Mouse (Mus musculus) C2C12 (cell line): ENCODE results near the gene Abhd6. TPM values are rescaled to one million over a fixed set of nuclear protein-coding genes. Genes with fewer than 3 reads are reported as not detected.
A peak's percentile ranks its signal among the peaks of the same experiment; 100 is the strongest.

Experiments used
- H3K27me3 ChIP-seq: one replicate; pipeline ENCODE4 v1.6.1; 2011; ENCODE audit not compliant: control insufficient read depth, insufficient read depth, insufficient read length
- H3K36me3 ChIP-seq: one replicate; pipeline ENCODE4 v1.6.1; 2011; ENCODE audit not compliant: control insufficient read depth, insufficient read depth
- H3K4me3 ChIP-seq: one replicate; pipeline ENCODE4 v1.5.1; 2011; ENCODE audit warnings: mild to moderate bottlenecking, control low read depth; ENCODE audit not compliant: poor library complexity, insufficient read depth, severe bottlenecking
- H3K79me2 ChIP-seq: one replicate; pipeline ENCODE4 v1.6.1; 2011; ENCODE audit not compliant: control insufficient read depth, insufficient read depth
- H3K79me3 ChIP-seq: one replicate; pipeline ENCODE4 v1.6.1; 2011; ENCODE audit warnings: low read depth, control low read depth
- H3ac ChIP-seq: one replicate; pipeline ENCODE3; 2011; ENCODE audit warnings: low read depth; ENCODE audit not compliant: control insufficient read depth, insufficient read length
- CEBPB ChIP-seq: IDR thresholded peaks from one replicate; pipeline ENCODE4 v1.6.1; 2011; ENCODE audit warnings: low read depth, mild to moderate bottlenecking, control low read depth, moderate library complexity
- CTCF ChIP-seq: IDR thresholded peaks from one replicate; pipeline ENCODE4 v1.5.1; 2011; ENCODE audit not compliant: control insufficient read depth, insufficient read depth, insufficient read length
- FOSL1 ChIP-seq: IDR thresholded peaks from one replicate; pipeline ENCODE4 v1.8.0; 2011; ENCODE audit warnings: mild to moderate bottlenecking, low read length; ENCODE audit not compliant: poor library complexity, insufficient read depth, severe bottlenecking
- MAX ChIP-seq: IDR thresholded peaks from one replicate; pipeline ENCODE4 v1.6.1; 2011; ENCODE audit warnings: mild to moderate bottlenecking, control low read depth
- MYOD1 ChIP-seq: IDR thresholded peaks from one replicate; pipeline ENCODE4 v1.6.1; 2011; ENCODE audit warnings: low read depth; ENCODE audit not compliant: control insufficient read depth, insufficient read length
- MYOG ChIP-seq: IDR thresholded peaks from one replicate; pipeline ENCODE4 v1.6.1; 2011; ENCODE audit not compliant: control insufficient read depth, insufficient read length; ENCODE audit errors: extremely low read depth
- USF1 ChIP-seq: IDR thresholded peaks from one replicate; pipeline ENCODE4 v1.6.1; 2011; ENCODE audit warnings: low read depth, mild to moderate bottlenecking, control low read depth, moderate library complexity
- polyA plus RNA-seq: library from polyadenylated mRNA; unstranded; fragments of >200 nt; fragmentation: generic; extraction: Trizol; gene quantifications from one replicate; pipeline ENCODE4 v1.2.1, GENCODE M21; 2012; ENCODE audit warnings: missing spikeins

Abhd6 gene
- polyA plus RNA-seq, 1 experiment: 9.0 TPM

- no peak for TF ChIP-seq CEBPB
- Histone ChIP-seq H3K4me3 (no peak overlapping the region), H3K36me3 (no peaks in the 10 kb centered on the region), H3K27me3 (no peaks in the 10 kb centered on the region), H3ac (no peak overlapping the region), H3K79me2 (no peaks in the 10 kb centered on the region), H3K79me3 (no peaks in the 10 kb centered on the region)
Observed at GRCm38 (mm10) chr14:8052661-8053060, 50.0 kb downstream of the Abhd6 start.

GRCm38 (mm10) chr14:8054310-8055102 lies 51.8 kb downstream of the Abhd6 start:
- Histone ChIP-seq H3K79me2 (no peaks in the 10 kb centered on the region), H3K4me3 (no peak overlapping the region), H3K27me3 (no peaks in the 10 kb centered on the region), H3K36me3 (no peaks in the 10 kb centered on the region), H3K79me3 (no peaks in the 10 kb centered on the region), H3ac (no peak overlapping the region)
- TF ChIP-seq FOSL1 (no peak), MAX (no peak), USF1 (no peak), MYOG (no peak), MYOD1 (no peak), CTCF (no peak), CEBPB (no peak)

GRCm38 (mm10) chr14:8056076-8056475 lies 53.4 kb downstream of the Abhd6 start:
- no peaks in the 10 kb centered on the region for H3K36me3 ChIP-seq
- no peak overlapping the region for H3ac ChIP-seq
- H3K79me2 ChIP-seq: no peaks in the 10 kb centered on the region
- TF ChIP-seq MAX (no peak), FOSL1 (no peak), CTCF (no peak), CEBPB (no peak), MYOG (no peak), MYOD1 (no peak), USF1 (no peak)
- no peaks in the 10 kb centered on the region for H3K27me3 ChIP-seq
- H3K4me3 ChIP-seq: no peak overlapping the region
- H3K79me3 ChIP-seq: no peaks in the 10 kb centered on the region

- H3K79me3 ChIP-seq: no peaks in the 10 kb centered on the region
- H3K36me3 ChIP-seq: no peaks in the 10 kb centered on the region
- no peak for TF ChIP-seq MYOG
- H3K27me3 ChIP-seq: no peaks in the 10 kb centered on the region
- no peak overlapping the region for H3ac ChIP-seq
- no peaks in the 10 kb centered on the region for H3K79me2 ChIP-seq
- no peak overlapping the region for H3K4me3 ChIP-seq
Observed at GRCm38 (mm10) chr14:8059938-8060337, 57.2 kb downstream of the Abhd6 start.

- no peak overlapping the region for H3K4me3 ChIP-seq
- peaks cover 6% of the 10 kb centered on the region for H3K27me3 ChIP-seq
- no peaks in the 10 kb centered on the region for H3K79me3 ChIP-seq
- TF ChIP-seq MYOG (no peak), USF1 (peak; percentile 28)
- no peak overlapping the region for H3ac ChIP-seq
- no peaks in the 10 kb centered on the region for H3K79me2 ChIP-seq
- no peaks in the 10 kb centered on the region for H3K36me3 ChIP-seq
Observed at GRCm38 (mm10) chr14:8062076-8062475, 59.4 kb downstream of the Abhd6 start.

GRCm38 (mm10) chr14:8062537-8063301 lies 60.0 kb downstream of the Abhd6 start:
- no peaks in the 10 kb centered on the region for H3K36me3 ChIP-seq
- TF ChIP-seq MYOD1: no peak
- TF ChIP-seq MAX: no peak
- no peak for TF ChIP-seq USF1
- no peak for TF ChIP-seq MYOG
- no peak for TF ChIP-seq CTCF

More at GRCm38 (mm10) chr14:8062537-8063301, 60.0 kb downstream of the Abhd6 start:
- Histone ChIP-seq H3K4me3 (no peak overlapping the region), H3K79me3 (no peaks in the 10 kb centered on the region), H3ac (no peak overlapping the region), H3K79me2 (no peaks in the 10 kb centered on the region), H3K27me3 (peaks cover 10% of the 10 kb centered on the region)
